Mouse (Mus musculus) kidney, postnatal 0 days (tissue): ENCODE data around the gene Mbnl2. TPM values are rescaled to one million over a fixed set of nuclear protein-coding genes. Genes with fewer than 3 reads are reported as not detected.

Source experiments
- ATAC-seq: fragments of 200-750 bp; cut with Nextera tagmentation; replicated peaks from 2 replicates; pipeline ENCODE4 v1.8.0; 2017; ENCODE audit warnings: low read depth, moderate number of reproducible peaks, moderate TSS enrichment, moderate library complexity; ENCODE audit not compliant: low FRiP score
- DNase-seq: peaks from one replicate; pipeline ENCODE4 v3.0.0-alpha.2; 2016; ENCODE audit warnings: low spot score
- H3K27ac ChIP-seq: fragments of 300-500 bp; sonication (generic); 2 replicates; pipeline ENCODE4 v1.5.1; 2014; ENCODE audit warnings: mild to moderate bottlenecking
- H3K27me3 ChIP-seq: fragments of 300-500 bp; sonication (generic); 2 replicates; pipeline ENCODE4 v1.6.1; 2014; ENCODE audit warnings: low read length, mixed read lengths; ENCODE audit not compliant: insufficient read depth
- H3K36me3 ChIP-seq: fragments of 300-500 bp; sonication (generic); 2 replicates; pipeline ENCODE4 v1.6.1; 2014; ENCODE audit warnings: low read length, mixed read lengths; ENCODE audit not compliant: insufficient read depth
- H3K4me1 ChIP-seq: fragments of 300-500 bp; sonication (generic); replicated peaks from 2 replicates; pipeline ENCODE4 v1.6.1; 2014; ENCODE audit warnings: antibody characterized with exemption, low read length, mixed read lengths; ENCODE audit not compliant: insufficient read depth
- H3K4me2 ChIP-seq: fragments of 300-500 bp; sonication (generic); 2 replicates; pipeline ENCODE4 v1.6.1; 2014; ENCODE audit warnings: mild to moderate bottlenecking, low read length, moderate library complexity, mixed read lengths
- H3K4me3 ChIP-seq: fragments of 300-500 bp; sonication (generic); replicated peaks from 2 replicates; pipeline ENCODE4 v1.5.1; 2014; ENCODE audit warnings: low read depth, low read length
- H3K9ac ChIP-seq: fragments of 300-500 bp; sonication (generic); 2 replicates; pipeline ENCODE4 v1.6.1; 2014; ENCODE audit warnings: low read depth, low read length
- H3K9me3 ChIP-seq: fragments of 300-500 bp; sonication (generic); replicated peaks from 2 replicates; pipeline ENCODE4 v1.6.1; 2016; ENCODE audit warnings: low read length, inconsistent platforms, mixed read lengths
- CTCF ChIP-seq: IDR thresholded peaks from 2 replicates; pipeline ENCODE4 v1.5.1; 2016; ENCODE audit warnings: antibody characterized with exemption, low read depth, mild to moderate bottlenecking, moderate library complexity
- WGBS: fragments of 180-500 bp; shearing (Covaris S2); extraction: QIAGEN DNeasy Blood & Tissue Kit; methylation state at CpG from one replicate; pipeline ENCODE4 v1.1.7; 2014; 5-methylcytosine and 5-hydroxymethylcytosine counted together
- polyA plus RNA-seq: library from polyadenylated mRNA; unstranded; fragments of >200 nt; fragmentation: Nextera tagmentation; extraction: Ambion mirVana; gene quantifications from 2 replicates; pipeline ENCODE4 v1.2.1, GENCODE M21; 2015

Gene Mbnl2
- polyA plus RNA-seq, 1 experiment from 2014 or later = 119 TPM

GRCm38 (mm10) chr14:120409854-120410253, 134.4 kb downstream of the Mbnl2 start:
- Histone ChIP-seq H3K9me3 (no peaks in the 10 kb centered on the region), H3K27ac (no peak overlapping the region), H3K4me2 (no peak overlapping the region), H3K4me3 (no peak overlapping the region), H3K36me3 (peaks cover 16% of the 10 kb centered on the region), H3K4me1 (no peaks in the 10 kb centered on the region), H3K9ac (no peak overlapping the region), H3K27me3 (no peaks in the 10 kb centered on the region)
- no peak for DNase-seq
- ATAC-seq = no peak
- TF ChIP-seq CTCF = no peak
- 97% methylated on average over 10 of the region's 10 CpGs for WGBS

GRCm38 (mm10) chr14:120416886-120417285, 141.4 kb downstream of the Mbnl2 start:
- no peak overlapping the region for H3K9ac ChIP-seq
- no peak for ATAC-seq

GRCm38 (mm10) chr14:120418964-120419363, 143.5 kb downstream of the Mbnl2 start:
- Histone ChIP-seq H3K27me3 (no peaks in the 10 kb centered on the region), H3K4me3 (no peak overlapping the region), H3K36me3 (peaks cover 38% of the 10 kb centered on the region), H3K27ac (no peak overlapping the region), H3K4me1 (no peaks in the 10 kb centered on the region), H3K9ac (no peak overlapping the region), H3K9me3 (no peaks in the 10 kb centered on the region), H3K4me2 (no peak overlapping the region)
- ATAC-seq (0 out of 2 replicates have a peak, but pooled peaks have one; percentile 63), DNase-seq (peak; percentile 39)
- 65% methylated on average over 14 of the region's 14 CpGs for WGBS
- TF ChIP-seq CTCF = no peak

More at GRCm38 (mm10) chr14:120416886-120417285, 141.4 kb downstream of the Mbnl2 start:
- Histone ChIP-seq H3K4me2 (no peak overlapping the region), H3K4me3 (no peak overlapping the region), H3K9me3 (no peaks in the 10 kb centered on the region), H3K4me1 (no peaks in the 10 kb centered on the region), H3K27me3 (no peaks in the 10 kb centered on the region), H3K36me3 (peaks cover 30% of the 10 kb centered on the region), H3K27ac (no peak overlapping the region)
- TF ChIP-seq CTCF = no peak
- DNase-seq = peak; percentile 47
- 66% methylated on average over 9 of the region's 9 CpGs for WGBS

- Histone ChIP-seq H3K4me1 (no peaks in the 10 kb centered on the region), H3K27me3 (no peaks in the 10 kb centered on the region), H3K4me3 (no peak overlapping the region), H3K36me3 (peaks cover 30% of the 10 kb centered on the region), H3K4me2 (no peak overlapping the region), H3K9ac (no peak overlapping the region), H3K27ac (no peak overlapping the region), H3K9me3 (no peaks in the 10 kb centered on the region)
- 84% methylated on average over 5 of the region's 5 CpGs for WGBS
- DNase-seq (no peak), ATAC-seq (no peak)
- TF ChIP-seq CTCF = no peak
These were observed 153.0 kb downstream of the Mbnl2 start for GRCm38 (mm10) chr14:120428497-120428896.

GRCm38 (mm10) chr14:120432773-120433172, 157.3 kb downstream of the Mbnl2 start:
- Histone ChIP-seq H3K4me3 (no peak overlapping the region), H3K27me3 (no peaks in the 10 kb centered on the region), H3K4me2 (no peak overlapping the region), H3K9me3 (no peaks in the 10 kb centered on the region), H3K36me3 (no peaks in the 10 kb centered on the region), H3K27ac (no peak overlapping the region), H3K9ac (no peak overlapping the region), H3K4me1 (no peaks in the 10 kb centered on the region)
- no peak for ATAC-seq
- peak; percentile 18 for DNase-seq
- peak; percentile 57 for TF ChIP-seq CTCF

GRCm38 (mm10) chr14:120433931-120434398, 158.5 kb downstream of the Mbnl2 start:
- 71% methylated on average over 8 of the region's 8 CpGs for WGBS
- no peak overlapping the region for H3K27ac ChIP-seq
- no peak for ATAC-seq
- H3K4me1 ChIP-seq = no peaks in the 10 kb centered on the region
- H3K9me3 ChIP-seq = no peaks in the 10 kb centered on the region
- DNase-seq = no peak
- H3K27me3 ChIP-seq = no peaks in the 10 kb centered on the region
- H3K4me2 ChIP-seq = no peak overlapping the region
- no peaks in the 10 kb centered on the region for H3K36me3 ChIP-seq
- no peak overlapping the region for H3K9ac ChIP-seq
- H3K4me3 ChIP-seq = no peak overlapping the region
- no peak for TF ChIP-seq CTCF

GRCm38 (mm10) chr14:120434831-120435230, 159.4 kb downstream of the Mbnl2 start:
- Histone ChIP-seq H3K36me3 (no peaks in the 10 kb centered on the region), H3K9ac (no peak overlapping the region), H3K9me3 (no peaks in the 10 kb centered on the region), H3K4me2 (no peak overlapping the region), H3K4me1 (no peaks in the 10 kb centered on the region), H3K27me3 (no peaks in the 10 kb centered on the region), H3K27ac (no peak overlapping the region), H3K4me3 (no peak overlapping the region)
- no peak for TF ChIP-seq CTCF
- ATAC-seq (no peak), DNase-seq (no peak)
- WGBS = 74% methylated on average over 1 of the region's 1 CpGs
